Mouse (Mus musculus): ENCODE measurements around the gene Bdp1. TPM values are rescaled to one million over a fixed set of nuclear protein-coding genes. Genes with fewer than 3 reads are reported as not detected.
A peak's percentile ranks its signal among the peaks of the same experiment; 100 is the strongest.
"Not testable (repeated sequence)": the region's sequence is repeated elsewhere in the genome, so short reads cannot be mapped to it uniquely, and the experiment has no call there.

The Bdp1 gene
- total RNA-seq, 2 experiments from 2014 or later = 44.1 to 54.6 TPM

GRCm38 (mm10) chr13:100071473-100071872 is 32.4 kb downstream of the Bdp1 start:
- intact Hi-C loops (cut with DNase I) = no loop called here
- Histone ChIP-seq H3K4me3 (no peak overlapping the region), H3K27ac (no peak overlapping the region)
- TF ChIP-seq CTCF (IDR thresholded peaks at IDR 0.05) = no peak
- DNase-seq (ENCODE audit: extremely low spot score in 1 of 2, low spot score in 2 of 2) = no peak

GRCm38 (mm10) chr13:100067821-100068220 is 36.0 kb downstream of the Bdp1 start:
- no peak for DNase-seq (ENCODE audit: extremely low spot score in 1 of 2, low spot score in 2 of 2)
- H3K4me3 ChIP-seq = no peak overlapping the region
- no peak overlapping the region for H3K27ac ChIP-seq
- TF ChIP-seq CTCF (IDR thresholded peaks at IDR 0.05) = no peak
- intact Hi-C loops (cut with DNase I) = loop anchor here (10.0 kb wide), 1 partner anchor 647 kb away; no protein-coding TSS in a partner anchor

GRCm38 (mm10) chr13:100063936-100064335 is 39.9 kb downstream of the Bdp1 start:
- DNase-seq (ENCODE audit: extremely low spot score in 1 of 2, low spot score in 2 of 2) = no peak
- TF ChIP-seq CTCF (IDR thresholded peaks at IDR 0.05) = no peak
- intact Hi-C loops (cut with DNase I) = loop anchor here (10.0 kb wide), 1 partner anchor 651 kb away; no protein-coding TSS in a partner anchor
- Histone ChIP-seq H3K4me3 (no peak overlapping the region), H3K27ac (no peak overlapping the region)

GRCm38 (mm10) chr13:100057738-100058137 is 46.1 kb downstream of the Bdp1 start:
- DNase-seq (ENCODE audit: extremely low spot score in 1 of 2, low spot score in 2 of 2) = peak in 1 of 2 experiments; percentile 16
- intact Hi-C loops (cut with DNase I) = loop anchor here (5.0 to 10.0 kb wide), 3 partner anchors 35 to 427 kb away; no protein-coding TSS in a partner anchor
- H3K27ac ChIP-seq, H3K4me3 ChIP-seq: not testable (repeated sequence)

- no peak for DNase-seq (ENCODE audit: extremely low spot score in 1 of 2, low spot score in 2 of 2)
- no peak overlapping the region for H3K4me3 ChIP-seq
- no peak for TF ChIP-seq CTCF (IDR thresholded peaks at IDR 0.05)
- intact Hi-C loops (cut with DNase I) = no loop called here
- H3K27ac ChIP-seq = no peak overlapping the region
These were observed 77.9 kb downstream of the Bdp1 start for GRCm38 (mm10) chr13:100026013-100026412.

GRCm38 (mm10) chr13:100016891-100017290 is 87.0 kb downstream of the Bdp1 start:
- no peak for TF ChIP-seq CTCF (IDR thresholded peaks at IDR 0.05)
- intact Hi-C loops (cut with DNase I) = no loop called here
- no peak for DNase-seq (ENCODE audit: extremely low spot score in 1 of 2, low spot score in 2 of 2)
- H3K4me3 ChIP-seq = no peak overlapping the region
- H3K27ac ChIP-seq = no peak overlapping the region

GRCm38 (mm10) chr13:100015937-100016336 is 87.9 kb downstream of the Bdp1 start:
- peak overlapping the region; percentile 84 for H3K4me3 ChIP-seq
- intact Hi-C loops (cut with DNase I) = no loop called here
- DNase-seq (ENCODE audit: extremely low spot score in 1 of 2, low spot score in 2 of 2) = no peak
- peak overlapping the region; percentile 47 for H3K27ac ChIP-seq
- no peak for TF ChIP-seq CTCF (IDR thresholded peaks at IDR 0.05)

GRCm38 (mm10) chr13:100014906-100015895 is 88.7 kb downstream of the Bdp1 start, which contains the start of gene Mccc2:
Gene Mccc2, minus strand, starts transcription at chr13:100015639.
- peak; percentile 76 to 83 for DNase-seq (ENCODE audit: extremely low spot score in 1 of 2, low spot score in 2 of 2)
- Histone ChIP-seq H3K27ac (peak within 1 kb of the TSS; percentile 83), H3K4me3 (peak within 1 kb of the TSS; percentile 84)
- intact Hi-C loops (cut with DNase I) = no loop called here
- TF ChIP-seq CTCF (IDR thresholded peaks at IDR 0.05) = no peak

- TF ChIP-seq CTCF (IDR thresholded peaks at IDR 0.05) = no peak
These were observed 97.9 kb downstream of the Bdp1 start for GRCm38 (mm10) chr13:100005911-100006496.

GRCm38 (mm10) chr13:100001790-100002196 is 102.1 kb downstream of the Bdp1 start:
- DNase-seq (ENCODE audit: extremely low spot score in 1 of 2, low spot score in 2 of 2) = peak; percentile 81 to 83
- intact Hi-C loops (cut with DNase I) = no loop called here
- H3K27ac ChIP-seq = no peak overlapping the region
- TF ChIP-seq CTCF (IDR thresholded peaks at IDR 0.05) = peak; percentile 83
- H3K4me3 ChIP-seq = no peak overlapping the region

More at GRCm38 (mm10) chr13:100005911-100006496, 97.9 kb downstream of the Bdp1 start:
- DNase-seq (ENCODE audit: extremely low spot score in 1 of 2, low spot score in 2 of 2) = no peak
- H3K27ac ChIP-seq = no peak overlapping the region
- intact Hi-C loops (cut with DNase I) = no loop called here
- H3K4me3 ChIP-seq = no peak overlapping the region

GRCm38 (mm10) chr13:99999078-99999477 is 104.8 kb downstream of the Bdp1 start:
- no peak overlapping the region for H3K27ac ChIP-seq
- H3K4me3 ChIP-seq = no peak overlapping the region
- intact Hi-C loops (cut with DNase I) = loop anchor here (5.0 kb wide), 1 partner anchor 142 kb away; no protein-coding TSS in a partner anchor
- TF ChIP-seq CTCF (IDR thresholded peaks at IDR 0.05) = no peak
- DNase-seq (ENCODE audit: extremely low spot score in 1 of 2, low spot score in 2 of 2) = no peak

- peak; percentile 25 for TF ChIP-seq CTCF (IDR thresholded peaks at IDR 0.05)
- Histone ChIP-seq H3K4me3 (no peak overlapping the region), H3K27ac (no peak overlapping the region)
- no peak for DNase-seq (ENCODE audit: extremely low spot score in 1 of 2, low spot score in 2 of 2)
- intact Hi-C loops (cut with DNase I) = loop anchor here (5.0 kb wide), 1 partner anchor 141 kb away; no protein-coding TSS in a partner anchor
These were observed 105.8 kb downstream of the Bdp1 start for GRCm38 (mm10) chr13:99998099-99998498.
